7 mouse cellular contexts compared by ENCODE assay signal in genomic region chr1:37428911-37429310, GRCm38 (mm10). TPM values are rescaled to one million over a fixed set of nuclear protein-coding genes. Genes with fewer than 3 reads are reported as not detected.
DNase-seq lines count a peak whose midpoint lies in the region; ATAC-seq lines count a peak whose summit lies in the region.

No protein-coding gene starts in this region.

- ATAC-seq in megakaryocyte, adult 5-6 weeks (ENCODE audit: poor library complexity, severe bottlenecking), result no peak
- ATAC-seq in embryonic facial prominence, embryonic 14.5 days (ENCODE audit: low read depth), result no peak
- no peak for ATAC-seq in intestine, embryonic 15.5 days
- ATAC-seq in neural tube, embryonic 13.5 days (ENCODE audit: low read depth), result no peak

- H3K4me2 ChIP-seq in embryonic facial prominence, embryonic 14.5 days (ENCODE audit: low read depth, low read length), result peak overlapping the region; percentile 83
- peak overlapping the region; percentile 85 for H3K4me2 ChIP-seq in intestine, embryonic 15.5 days (replicated peaks)
- H3K4me2 ChIP-seq in neural tube, embryonic 13.5 days, result peak overlapping the region; percentile 94

- 66% methylated on average over 2 of the region's 2 CpGs for WGBS in embryonic facial prominence, embryonic 14.5 days
- WGBS in intestine, embryonic 15.5 days, result 59% methylated on average over 2 of the region's 2 CpGs
- 72% methylated on average over 2 of the region's 2 CpGs for WGBS in neural tube, embryonic 13.5 days

- peaks cover 2% of the 10 kb centered on the region; the same call in 1 of the 2 replicates for H3K9me3 ChIP-seq in megakaryocyte, embryonic 14.5 days
- H3K9me3 ChIP-seq in embryonic facial prominence, embryonic 14.5 days (ENCODE audit: control insufficient read depth, low read length), result peaks cover 8% of the 10 kb centered on the region
- H3K9me3 ChIP-seq in intestine, embryonic 15.5 days, result no peaks in the 10 kb centered on the region
- H3K9me3 ChIP-seq in neural tube, embryonic 13.5 days, result peaks cover 10% of the 10 kb centered on the region

- peak overlapping the region; percentile 94; the same call in 1 of the 2 replicates for H3K9ac ChIP-seq in embryonic facial prominence, embryonic 14.5 days (ENCODE audit: low read depth, low read length)
- no peak overlapping the region; the same call in 1 of the 2 replicates for H3K9ac ChIP-seq in intestine, embryonic 15.5 days
- H3K9ac ChIP-seq in neural tube, embryonic 13.5 days, result peak overlapping the region; percentile 90; the same call in 1 of the 2 replicates

- peaks cover 78% of the 10 kb centered on the region for H3K4me1 ChIP-seq in megakaryocyte, embryonic 14.5 days
- H3K4me1 ChIP-seq in embryonic facial prominence, embryonic 14.5 days (ENCODE audit: control insufficient read depth, insufficient read depth, low read length), result peaks cover 12% of the 10 kb centered on the region
- H3K4me1 ChIP-seq in intestine, embryonic 15.5 days (replicated peaks), result peaks cover 12% of the 10 kb centered on the region
- H3K4me1 ChIP-seq in neural tube, embryonic 13.5 days (replicated peaks), result peaks cover 38% of the 10 kb centered on the region

- no peak overlapping the region for H3K27ac ChIP-seq in embryonic facial prominence, embryonic 14.5 days (replicated peaks; ENCODE audit: low read depth, low read length)
- H3K27ac ChIP-seq in intestine, embryonic 15.5 days, result 0 out of 2 replicates have a peak overlapping the region, but pooled peaks have one; percentile 54
- H3K27ac ChIP-seq in neural tube, embryonic 13.5 days (replicated peaks), result no peak overlapping the region

- no peaks in the 10 kb centered on the region for H3K27me3 ChIP-seq in megakaryocyte, embryonic 14.5 days (replicated peaks)
- no peaks in the 10 kb centered on the region for H3K27me3 ChIP-seq in embryonic facial prominence, embryonic 14.5 days (replicated peaks; ENCODE audit: control insufficient read depth, insufficient read depth, low read length)
- no peaks in the 10 kb centered on the region for H3K27me3 ChIP-seq in intestine, embryonic 15.5 days (replicated peaks)
- no peaks in the 10 kb centered on the region for H3K27me3 ChIP-seq in neural tube, embryonic 13.5 days

- peak overlapping the region; percentile 93 for H3K4me3 ChIP-seq in megakaryocyte, embryonic 14.5 days (replicated peaks)
- H3K4me3 ChIP-seq in embryonic facial prominence, embryonic 14.5 days (ENCODE audit: low read depth, low read length), result peak overlapping the region; percentile 88
- H3K4me3 ChIP-seq in intestine, embryonic 15.5 days (replicated peaks), result peak overlapping the region; percentile 99
- H3K4me3 ChIP-seq in neural tube, embryonic 13.5 days, result peak overlapping the region; percentile 95

- H3K36me3 ChIP-seq in megakaryocyte, embryonic 14.5 days (replicated peaks; ENCODE audit: low read length), result peaks cover 70% of the 10 kb centered on the region
- H3K36me3 ChIP-seq in embryonic facial prominence, embryonic 14.5 days (ENCODE audit: control insufficient read depth, insufficient read depth, low read length), result peaks cover 45% of the 10 kb centered on the region
- peaks cover 22% of the 10 kb centered on the region for H3K36me3 ChIP-seq in intestine, embryonic 15.5 days
- H3K36me3 ChIP-seq in neural tube, embryonic 13.5 days, result peaks cover 59% of the 10 kb centered on the region

- no peak for DNase-seq in embryonic facial prominence, embryonic 14.5 days (ENCODE audit: low spot score)
- DNase-seq in embryo, embryonic 10 days (ENCODE audit: low spot score), result no peak
- no peak for DNase-seq in urinary bladder, postnatal 25 days (ENCODE audit: low spot score)

RNA-seq across cellular contexts. Expression of gene Coa5, which starts 1.0 kb away (rescaled TPM):
- 4.8 and 12.9 TPM in 2 replicates for polyA plus RNA-seq in megakaryocyte, embryonic 14.5 days (2012; ENCODE audit: insufficient read depth, low replicate concordance)
- 56.4 and 65.4 TPM in 2 replicates for total RNA-seq in megakaryocyte, adult 5-6 weeks (2015)
- total RNA-seq in megakaryocyte, adult 5-6 weeks (2017), result 50.8 and 54.5 TPM in 2 replicates
- 49.0 and 54.3 TPM in 2 replicates for polyA plus RNA-seq in embryonic facial prominence, embryonic 14.5 days (2014; fragmentation: Nextera tagmentation; extraction: Ambion mirVana)
- polyA plus RNA-seq in intestine, embryonic 15.5 days (2015; fragmentation: Nextera tagmentation; extraction: Ambion mirVana), result 54.5 and 56.8 TPM in 2 replicates
- polyA plus RNA-seq in neural tube, embryonic 13.5 days (2015; fragmentation: Nextera tagmentation; extraction: Ambion mirVana), result 54.0 and 59.4 TPM in 2 replicates

RNA-seq across cellular contexts. Expression of gene Unc50, which starts 1.0 kb away (rescaled TPM):
- polyA plus RNA-seq in megakaryocyte, embryonic 14.5 days (2012; ENCODE audit: insufficient read depth, low replicate concordance), result 32.9 and 52.3 TPM in 2 replicates
- total RNA-seq in megakaryocyte, adult 5-6 weeks (2015), result 84.0 and 91.7 TPM in 2 replicates
- 40.2 and 48.4 TPM in 2 replicates for total RNA-seq in megakaryocyte, adult 5-6 weeks (2017)
- 142 and 152 TPM in 2 replicates for polyA plus RNA-seq in embryonic facial prominence, embryonic 14.5 days (2014; fragmentation: Nextera tagmentation; extraction: Ambion mirVana)
- 129 and 134 TPM in 2 replicates for polyA plus RNA-seq in intestine, embryonic 15.5 days (2015; fragmentation: Nextera tagmentation; extraction: Ambion mirVana)
- polyA plus RNA-seq in neural tube, embryonic 13.5 days (2015; fragmentation: Nextera tagmentation; extraction: Ambion mirVana), result 121 and 131 TPM in 2 replicates
